Comparison of ENCODE assay signal across 1 mouse cellular context in genomic region chr12:54709691-54710493, GRCm38 (mm10).
TF ChIP-seq lines count a peak whose summit lies in the region.

No protein-coding gene starts in this region.

TF ChIP-seq in CH12.LX, 34 proteins besides CTCF, POLR2A, EP300 and RAD21:
- 0 out of 2 replicates have a peak, but pooled peaks have one; percentile 52 for TF ChIP-seq TBP (conservative IDR thresholded peaks at IDR 0.05; ENCODE audit: low read depth, low read length)
